Mouse (Mus musculus) limb, embryonic 12.5 days (tissue): ENCODE measurements around the gene Cdk5r2. TPM values are rescaled to one million over a fixed set of nuclear protein-coding genes. Genes with fewer than 3 reads are reported as not detected.
A peak's percentile ranks its signal among the peaks of the same experiment; 100 is the strongest.

ENCODE experiments used
- ATAC-seq: fragments of 200-750 bp; cut with Nextera tagmentation; 2 replicates; pipeline ENCODE4 v1.8.0; 2017; ENCODE audit warnings: low read depth, moderate TSS enrichment; ENCODE audit not compliant: insufficient number of reproducible peaks, insufficient read depth, low FRiP score, low TSS enrichment
- H3K27ac ChIP-seq: fragments of 300-500 bp; sonication (generic); 2 replicates; pipeline ENCODE4 v1.5.1; 2016; ENCODE audit warnings: mild to moderate bottlenecking, moderate library complexity
- H3K27me3 ChIP-seq: fragments of 300-500 bp; sonication (generic); 2 replicates; pipeline ENCODE4 v1.6.1; 2016; ENCODE audit warnings: mild to moderate bottlenecking, moderate library complexity
- H3K36me3 ChIP-seq: fragments of 300-500 bp; sonication (generic); 2 replicates; pipeline ENCODE4 v1.6.1; 2016; ENCODE audit warnings: mild to moderate bottlenecking, moderate library complexity
- H3K4me1 ChIP-seq: fragments of 300-500 bp; sonication (generic); replicated peaks from 2 replicates; pipeline ENCODE4 v1.6.1; 2016
- H3K4me2 ChIP-seq: fragments of 300-500 bp; sonication (generic); 2 replicates; pipeline ENCODE4 v1.6.1; 2016; ENCODE audit warnings: mild to moderate bottlenecking, moderate library complexity
- H3K4me3 ChIP-seq: fragments of 300-500 bp; sonication (generic); replicated peaks from 2 replicates; pipeline ENCODE4 v1.5.1; 2016; ENCODE audit warnings: mild to moderate bottlenecking
- H3K9ac ChIP-seq: fragments of 300-500 bp; sonication (generic); replicated peaks from 2 replicates; pipeline ENCODE4 v1.6.1; 2016; ENCODE audit warnings: mild to moderate bottlenecking, moderate library complexity
- H3K9me3 ChIP-seq: fragments of 300-500 bp; sonication (generic); 2 replicates; pipeline ENCODE4 v1.6.1; 2016; ENCODE audit warnings: mild to moderate bottlenecking, moderate library complexity
- WGBS: fragments of 180-500 bp; shearing (Covaris S2); methylation state at CpG from one replicate; pipeline ENCODE4 v1.1.7; 2016; 5-methylcytosine and 5-hydroxymethylcytosine counted together
- microRNA counts: library from miRNA; unstranded; fragments of <30 nt; microRNA quantifications from one replicate; lab custom pipeline; 2017
- microRNA-seq: library from miRNA; unstranded; fragments of <30 nt; microRNA quantifications from one replicate; pipeline ENCODE4, GENCODE M21; 2017
- polyA plus RNA-seq: library from polyadenylated mRNA; unstranded; fragments of >200 nt; fragmentation: Nextera tagmentation; extraction: Ambion mirVana; gene quantifications from 2 replicates; pipeline ENCODE4 v1.2.1, GENCODE M21; 2016

Gene Cdk5r2
- polyA plus RNA-seq, 1 experiment from 2014 or later = not detected

- no peak for ATAC-seq
- WGBS = 3% methylated on average over 25 of the region's 25 CpGs
- H3K4me2 ChIP-seq = no peak within 1 kb of the TSS
- H3K9ac ChIP-seq = no peak within 1 kb of the TSS
- H3K27ac ChIP-seq = no peak within 1 kb of the TSS
- peaks cover 9% of the 10 kb centered on the region for H3K4me1 ChIP-seq
- H3K4me3 ChIP-seq = 0 out of 2 replicates have a peak within 1 kb of the TSS, but pooled peaks have one; percentile 2
- H3K9me3 ChIP-seq = no peaks in the 10 kb centered on the region
- peaks cover 98% of the 10 kb centered on the region for H3K27me3 ChIP-seq
- H3K36me3 ChIP-seq = no peaks in the 10 kb centered on the region
These were observed 38.6 kb downstream of the Cdk5r2 start, which contains the start of gene Cryba2 for GRCm38 (mm10) chr1:74893134-74893855. Gene Cryba2 (minus strand): TSS chr1:74893143.

GRCm38 (mm10) chr1:74894966-74895365, 40.2 kb downstream of the Cdk5r2 start:
- ATAC-seq = no peak
- Histone ChIP-seq H3K4me2 (no peak overlapping the region), H3K9ac (no peak overlapping the region)

GRCm38 (mm10) chr1:74897976-74898375, 43.2 kb downstream of the Cdk5r2 start:
- Histone ChIP-seq H3K9me3 (no peaks in the 10 kb centered on the region), H3K4me3 (no peak overlapping the region), H3K36me3 (no peaks in the 10 kb centered on the region), H3K4me1 (peaks cover 29% of the 10 kb centered on the region), H3K27me3 (peaks cover 99% of the 10 kb centered on the region), H3K9ac (no peak overlapping the region), H3K27ac (no peak overlapping the region), H3K4me2 (no peak overlapping the region)
- 1% methylated on average over 7 of the region's 7 CpGs for WGBS
- ATAC-seq = 0 out of 2 replicates have a peak, but pooled peaks have one; percentile 12

More at GRCm38 (mm10) chr1:74894966-74895365, 40.2 kb downstream of the Cdk5r2 start:
- Histone ChIP-seq H3K9me3 (no peaks in the 10 kb centered on the region), H3K36me3 (no peaks in the 10 kb centered on the region), H3K4me3 (no peak overlapping the region), H3K27me3 (peaks cover 99% of the 10 kb centered on the region), H3K4me1 (peaks cover 18% of the 10 kb centered on the region), H3K27ac (no peak overlapping the region)
- 17% methylated on average over 4 of the region's 4 CpGs for WGBS

GRCm38 (mm10) chr1:74898656-74899431, 44.1 kb downstream of the Cdk5r2 start:
- Histone ChIP-seq H3K9ac (no peak overlapping the region), H3K9me3 (no peaks in the 10 kb centered on the region), H3K4me1 (peaks cover 27% of the 10 kb centered on the region), H3K27ac (no peak overlapping the region), H3K4me3 (no peak overlapping the region), H3K4me2 (no peak overlapping the region; the same call in 1 of the 2 replicates), H3K27me3 (peaks cover 99% of the 10 kb centered on the region), H3K36me3 (no peaks in the 10 kb centered on the region)
- no peak for ATAC-seq
- 6% methylated on average over 7 of the region's 10 CpGs for WGBS

GRCm38 (mm10) chr1:74900341-74901285, 45.9 kb downstream of the Cdk5r2 start:
- peaks cover 99% of the 10 kb centered on the region for H3K27me3 ChIP-seq
- ATAC-seq = no peak
- peak overlapping the region; percentile 37 for H3K4me3 ChIP-seq
- no peak overlapping the region for H3K27ac ChIP-seq
- no peaks in the 10 kb centered on the region for H3K9me3 ChIP-seq
- peak overlapping the region; percentile 61 for H3K4me2 ChIP-seq
- WGBS = under 1% methylated on average over 65 of the region's 66 CpGs
- no peaks in the 10 kb centered on the region for H3K36me3 ChIP-seq
- peak overlapping the region; percentile 34; the same call in 1 of the 2 replicates for H3K9ac ChIP-seq
- H3K4me1 ChIP-seq = peaks cover 27% of the 10 kb centered on the region

GRCm38 (mm10) chr1:74901686-74902085, 47.0 kb downstream of the Cdk5r2 start:
- H3K27me3 ChIP-seq = peaks cover 99% of the 10 kb centered on the region
- ATAC-seq = no peak

GRCm38 (mm10) chr1:74902191-74902590, 47.5 kb downstream of the Cdk5r2 start:
- H3K27ac ChIP-seq = no peak overlapping the region
- no peak overlapping the region for H3K4me3 ChIP-seq
- H3K9ac ChIP-seq = no peak overlapping the region
- H3K36me3 ChIP-seq = no peaks in the 10 kb centered on the region
- no peak overlapping the region for H3K4me2 ChIP-seq
- 24% methylated on average over 6 of the region's 6 CpGs for WGBS
- no peaks in the 10 kb centered on the region for H3K9me3 ChIP-seq
- peaks cover 98% of the 10 kb centered on the region for H3K27me3 ChIP-seq
- ATAC-seq = no peak
- H3K4me1 ChIP-seq = peaks cover 27% of the 10 kb centered on the region

More at GRCm38 (mm10) chr1:74901686-74902085, 47.0 kb downstream of the Cdk5r2 start:
- Histone ChIP-seq H3K4me3 (no peak overlapping the region), H3K27ac (no peak overlapping the region), H3K9me3 (no peaks in the 10 kb centered on the region), H3K4me1 (peaks cover 27% of the 10 kb centered on the region), H3K4me2 (no peak overlapping the region), H3K9ac (no peak overlapping the region), H3K36me3 (no peaks in the 10 kb centered on the region)
- WGBS = 3% methylated on average over 3 of the region's 3 CpGs

MicroRNA genes within 50 kb of the gene (microRNA counts, 519-probe panel; counts per million panel counts)
- 5,094 counts per million, percentile 51 among the panel's probes with 10 or more counts for microRNA mmu-miR-375 (lab: Ali Mortazavi, UCI)

Small RNAs within 50 kb of the gene (microRNA-seq; reads per million reads assigned to microRNA genes)
- 1,483 reads per million, percentile 79 among the genes with 10 or more reads in this experiment for gene Mir375

Other genes starting within 250 kb of the Cdk5r2 start
- 30.4 and 33.6 TPM in 2 replicates for gene Ttll4, start 193.2 kb upstream of the Cdk5r2 start, polyA plus RNA-seq
- 14.9 and 15.8 TPM in 2 replicates for gene Cyp27a1, start 141.4 kb upstream of the Cdk5r2 start, polyA plus RNA-seq
- gene Prkag3, start 105.7 kb upstream of the Cdk5r2 start, polyA plus RNA-seq = 0.46 and 0.47 TPM in 2 replicates
- 38.7 and 40.5 TPM in 2 replicates for gene Wnt6, start 83.0 kb upstream of the Cdk5r2 start, polyA plus RNA-seq
- 3.4 and 3.5 TPM in 2 replicates for gene Wnt10a, start 63.4 kb upstream of the Cdk5r2 start, polyA plus RNA-seq
- gene Fev, start 30.5 kb downstream of the Cdk5r2 start, polyA plus RNA-seq = 0.26 and 0.49 TPM in 2 replicates
- not detected in 2 replicates for gene Cryba2, start 38.2 kb downstream of the Cdk5r2 start, polyA plus RNA-seq
- gene Cfap65, start 80.7 kb downstream of the Cdk5r2 start, polyA plus RNA-seq = not detected in 2 replicates
- gene Ihh, start 96.7 kb downstream of the Cdk5r2 start, polyA plus RNA-seq = 3.3 and 6.5 TPM in 2 replicates